Mouse (Mus musculus) thymus, postnatal 25 days (tissue): Measurements from ENCODE around the gene Cfap299.
A peak's percentile ranks its signal among the peaks of the same experiment; 100 is the strongest.
"Not testable (repeated sequence)": the region's sequence is repeated elsewhere in the genome, so short reads cannot be mapped to it uniquely, and the experiment has no call there.

ENCODE experiments used
- DNase-seq: peaks from one replicate; pipeline ENCODE4 v3.0.0; 2022

Cfap299 gene

DNA sequence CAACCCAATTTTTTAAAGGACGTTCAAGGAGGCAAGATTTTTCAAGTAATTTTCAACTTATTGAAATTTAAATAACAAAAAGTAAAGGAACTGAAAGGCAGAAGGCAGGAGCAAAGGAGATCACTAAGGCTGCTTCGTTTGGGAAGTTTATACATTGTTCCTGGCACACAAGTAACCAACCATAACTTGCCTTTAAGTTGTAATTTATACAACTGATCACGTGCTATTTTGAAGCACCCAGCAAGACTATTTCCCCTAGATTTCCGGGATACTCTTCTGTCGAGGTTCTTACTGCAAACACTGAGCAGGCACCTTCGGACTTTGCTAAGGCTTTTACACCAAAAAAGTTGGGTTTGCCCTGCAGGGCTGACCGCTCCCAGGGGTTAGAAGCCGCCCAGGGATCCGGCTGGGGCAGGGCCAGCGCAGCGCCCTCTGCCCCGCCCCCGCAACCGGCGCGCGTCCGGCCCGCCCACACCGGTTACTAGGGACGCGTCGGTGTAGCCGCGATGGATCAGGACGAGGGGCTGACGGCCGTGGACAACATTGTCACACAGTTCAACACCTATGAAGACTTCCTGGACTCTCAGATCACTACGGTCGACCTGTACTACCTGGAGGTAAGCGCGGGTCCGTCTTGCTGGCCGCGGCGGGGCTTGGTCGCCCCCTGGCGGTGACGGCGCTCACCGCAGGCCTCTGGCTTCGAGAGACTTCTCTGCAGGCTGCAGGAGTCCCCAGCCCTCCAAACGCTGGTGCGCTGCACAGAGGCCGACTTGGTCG, at the start of gene Cfap299:
Cfap299 (plus strand) TSS at position 457 of the 777 bp plus-strand sequence.
- DNase-seq, result peak; percentile 63

DNA sequence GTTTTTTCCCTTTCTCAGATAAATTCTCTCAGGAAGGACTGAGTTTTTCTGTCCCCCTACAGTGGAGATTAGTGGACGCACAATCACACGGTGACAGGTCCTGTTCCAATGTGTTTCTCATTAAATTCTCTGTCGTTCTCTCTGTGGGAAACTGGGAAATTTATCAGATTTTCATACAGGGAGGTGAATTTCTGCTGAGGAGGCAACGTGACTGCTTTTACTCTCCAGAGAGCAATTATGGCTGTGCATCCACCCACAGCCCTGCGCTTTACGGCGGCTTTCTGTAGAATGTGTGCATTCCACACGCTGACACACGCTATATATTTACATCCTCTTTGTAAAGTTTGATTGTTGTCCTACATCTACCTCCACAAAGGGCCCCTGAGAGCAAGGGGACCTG, 47.1 kb upstream of the Cfap299 start:
- no peak for DNase-seq

DNA sequence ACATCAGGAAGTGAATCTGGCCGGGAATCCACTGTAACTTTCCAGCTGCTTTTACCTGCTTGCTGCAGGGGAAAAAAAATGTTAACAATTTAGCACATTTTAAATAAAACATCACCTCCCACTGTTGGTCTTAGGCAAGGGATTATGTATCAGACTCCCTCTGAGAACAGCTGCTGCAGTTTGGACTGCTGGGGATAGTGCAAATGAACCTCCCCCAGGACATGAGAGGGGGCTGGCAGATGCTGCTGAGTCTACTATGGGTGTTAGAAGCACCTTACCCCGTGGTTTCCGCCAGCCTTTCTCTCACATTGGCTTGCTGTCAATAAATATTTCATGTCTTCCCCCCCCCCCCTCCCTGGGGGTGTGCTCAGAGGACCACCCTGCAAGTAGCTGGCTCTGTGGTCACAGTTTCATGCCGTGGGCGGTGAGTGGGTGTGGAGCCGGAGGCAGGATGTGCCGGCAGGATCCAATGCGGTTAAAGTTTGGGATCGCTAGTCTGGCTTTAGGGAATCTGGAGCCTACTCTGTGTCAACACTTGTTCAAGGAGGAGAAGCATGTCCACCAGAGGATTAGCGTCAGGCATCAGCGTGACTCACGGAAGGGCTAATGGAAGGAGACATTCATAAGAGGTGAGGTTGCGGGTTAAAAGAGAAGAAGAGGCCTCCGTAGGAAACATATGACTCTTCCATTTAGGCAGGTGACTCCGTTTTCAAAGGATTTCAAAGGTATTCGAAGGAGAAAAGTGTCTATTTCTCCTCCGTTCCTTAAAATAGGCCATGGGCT, 45.2 kb upstream of the Cfap299 start:
- no peak for DNase-seq

DNA sequence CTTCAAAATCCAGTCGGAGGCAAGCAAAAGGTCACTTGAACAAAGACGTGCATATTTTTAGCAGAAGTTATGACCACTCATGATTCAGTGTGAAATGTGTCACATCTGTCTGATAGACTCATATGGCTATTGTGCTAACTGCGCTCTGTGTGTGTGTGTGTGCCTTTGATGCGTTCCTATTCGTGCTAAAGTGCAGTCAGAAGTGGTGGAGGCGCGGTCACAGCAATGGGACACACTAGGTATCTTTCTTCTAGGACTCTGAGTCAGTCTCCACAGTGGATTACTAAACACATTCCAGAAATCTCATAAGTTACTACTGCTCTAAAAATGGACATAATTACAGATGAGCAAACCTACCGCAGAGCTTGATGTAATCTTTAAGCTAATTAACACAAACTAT, 38.5 kb upstream of the Cfap299 start:
- DNase-seq, result no peak

DNA sequence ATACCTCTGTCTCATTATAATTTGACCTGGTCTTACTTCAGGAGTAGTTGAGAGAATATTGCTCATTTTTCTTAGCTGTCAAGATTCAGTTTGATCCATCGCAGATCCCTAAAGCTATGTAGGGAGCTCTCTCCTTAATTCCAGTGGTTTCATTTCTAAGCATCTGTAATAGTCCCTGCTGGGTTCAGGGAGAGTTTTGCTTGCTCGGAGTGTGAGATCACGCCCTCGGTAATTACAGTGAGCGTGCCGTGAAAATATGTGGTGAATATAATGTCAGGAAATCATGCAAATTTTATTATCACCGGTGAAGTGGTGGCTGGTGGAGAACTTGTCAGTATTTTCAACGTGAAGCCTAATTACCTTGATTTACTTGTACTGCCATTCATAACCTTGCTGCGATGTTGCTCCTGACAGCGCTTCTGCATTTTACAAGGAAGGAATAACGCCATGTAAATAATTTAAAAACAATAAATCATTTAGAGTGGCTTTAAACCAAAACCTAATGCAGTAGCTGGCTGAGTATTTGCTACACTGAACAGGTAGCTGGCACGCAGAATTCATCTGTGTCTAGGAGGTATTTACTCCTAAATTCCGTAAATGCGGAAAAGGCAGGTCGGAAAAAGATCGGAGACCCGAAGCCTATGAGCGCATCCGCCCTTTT, 36.6 kb upstream of the Cfap299 start:
- DNase-seq, result no peak

DNA sequence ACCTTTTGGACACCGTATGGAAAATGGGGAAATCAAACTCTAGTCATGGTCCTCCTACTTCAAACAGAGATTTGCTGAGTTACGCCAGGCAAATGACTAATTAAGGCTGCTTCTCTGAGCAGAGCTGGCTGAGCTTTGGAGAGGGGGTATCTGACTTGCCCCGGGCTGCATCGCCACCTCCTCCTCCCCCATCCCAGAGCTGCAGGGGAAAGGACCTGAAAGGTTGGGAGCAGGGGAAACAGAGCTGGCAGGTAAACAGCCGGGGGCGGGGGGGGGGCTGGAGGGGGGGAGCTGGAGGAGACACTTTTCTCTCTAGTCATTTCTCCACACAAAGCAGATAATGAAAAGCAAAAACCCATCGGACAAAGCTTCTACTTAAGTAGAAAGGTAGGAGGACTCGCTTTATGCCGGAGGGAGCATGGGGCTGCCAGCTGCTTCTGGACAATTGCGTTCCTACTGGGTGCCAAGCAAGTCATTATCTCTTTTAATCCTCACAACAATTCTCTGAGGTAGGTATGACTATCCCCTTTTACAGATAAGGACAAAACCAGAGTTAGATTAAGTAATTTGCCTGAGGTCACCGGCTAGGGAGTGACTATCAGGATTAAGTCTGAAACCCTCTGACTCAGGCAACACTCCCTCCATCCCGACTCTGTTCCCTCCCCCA, 35.9 kb upstream of the Cfap299 start:
- DNase-seq, result no peak

DNA sequence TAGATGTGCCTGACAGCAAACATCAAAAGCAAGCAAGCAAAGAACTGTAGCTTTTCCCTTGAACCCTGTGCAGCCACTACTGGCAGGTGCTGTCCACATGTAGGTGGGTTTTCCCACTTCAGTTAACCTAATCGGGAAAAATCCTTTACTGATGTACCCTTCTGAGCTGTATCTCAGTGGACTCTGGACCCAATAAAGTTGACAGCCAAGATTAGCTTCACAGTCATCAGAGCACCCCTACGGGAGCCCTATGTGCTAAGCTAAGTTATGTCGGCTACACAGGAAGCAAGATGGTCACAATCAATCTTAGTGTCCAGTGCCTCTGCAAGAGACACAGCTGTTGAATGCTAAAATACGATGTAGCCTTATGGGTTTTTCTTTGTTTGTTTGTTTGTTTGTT, 29.0 kb upstream of the Cfap299 start:
- DNase-seq, result no peak

DNA sequence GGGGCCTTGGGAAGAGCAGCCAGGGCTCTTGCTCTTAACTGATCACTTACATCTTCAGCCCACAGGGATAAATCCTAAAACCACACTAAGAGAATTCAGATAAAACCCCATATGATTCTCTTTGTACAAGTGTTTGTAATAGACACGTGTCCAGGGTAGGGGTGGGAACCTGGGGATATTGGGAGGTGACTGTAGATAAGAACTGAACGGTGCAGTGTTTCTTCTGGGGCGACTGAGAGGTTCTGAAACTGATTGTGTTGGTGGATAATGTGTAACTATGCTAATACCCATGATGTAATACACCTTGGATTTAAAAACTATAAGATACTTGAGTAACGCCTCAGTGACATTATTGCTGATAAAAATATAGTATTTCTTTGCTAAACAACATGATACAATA, 23.4 kb upstream of the Cfap299 start:
- no peak for DNase-seq

DNA sequence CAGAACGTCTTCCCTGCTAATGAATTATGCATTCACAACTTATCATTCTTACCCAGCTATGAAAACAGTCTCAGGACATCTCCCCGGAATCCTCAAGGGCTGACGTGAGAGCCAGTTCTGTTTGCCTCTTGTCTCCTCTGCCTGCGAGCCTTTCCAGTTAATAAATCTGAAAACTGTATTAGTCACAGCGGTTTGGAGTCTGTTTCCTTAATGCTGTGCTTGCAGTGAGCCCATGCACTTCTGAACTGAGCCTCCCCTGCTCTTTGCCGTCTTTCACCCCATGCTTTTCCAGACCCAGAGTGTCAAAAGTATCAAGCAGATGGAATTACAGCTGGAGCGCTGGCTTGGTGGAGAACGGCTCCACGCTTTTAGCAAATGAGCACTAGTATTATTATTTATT, 22.6 kb upstream of the Cfap299 start:
- no peak for DNase-seq

DNA sequence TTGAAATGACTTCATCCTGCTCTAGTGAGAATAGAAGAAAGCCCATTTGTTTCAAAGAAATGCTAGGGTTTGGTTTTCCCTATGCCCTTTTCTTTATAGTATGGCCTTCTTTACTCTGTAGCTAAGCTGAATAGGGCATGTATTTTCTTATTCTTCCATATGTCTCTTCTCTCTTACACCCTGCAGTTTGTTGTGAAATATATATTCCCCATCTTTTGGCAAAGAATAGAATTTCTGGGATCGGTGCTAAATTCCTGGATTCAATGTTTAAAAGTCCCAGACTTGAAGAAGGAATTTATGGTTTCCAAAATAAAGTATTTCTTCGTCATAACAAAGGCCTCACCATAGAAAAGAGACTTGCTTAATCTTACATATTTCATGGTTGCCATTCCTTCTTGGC, 2.5 kb upstream of the Cfap299 start:
- DNase-seq, result no peak

DNA sequence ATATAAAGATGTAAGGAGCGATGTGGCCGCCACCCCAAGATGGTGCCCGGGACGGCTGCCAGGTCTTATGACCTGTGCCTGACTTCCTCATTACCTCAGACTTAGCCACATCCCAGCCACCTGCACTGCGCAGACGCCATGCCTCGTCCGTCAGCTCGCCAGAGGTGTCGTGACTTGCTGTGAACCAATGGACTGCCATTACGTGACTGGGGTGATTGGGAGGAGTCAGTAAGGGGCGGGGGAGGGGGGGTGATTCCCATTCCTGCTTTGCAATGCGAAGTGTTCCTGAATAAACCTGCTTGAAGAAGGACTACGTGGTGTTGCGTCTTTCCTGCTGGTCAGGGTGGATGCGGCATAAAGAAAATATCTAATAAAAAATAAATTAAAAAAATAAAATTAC, 14.6 kb downstream of the Cfap299 start:
- not testable (repeated sequence) for DNase-seq

DNA sequence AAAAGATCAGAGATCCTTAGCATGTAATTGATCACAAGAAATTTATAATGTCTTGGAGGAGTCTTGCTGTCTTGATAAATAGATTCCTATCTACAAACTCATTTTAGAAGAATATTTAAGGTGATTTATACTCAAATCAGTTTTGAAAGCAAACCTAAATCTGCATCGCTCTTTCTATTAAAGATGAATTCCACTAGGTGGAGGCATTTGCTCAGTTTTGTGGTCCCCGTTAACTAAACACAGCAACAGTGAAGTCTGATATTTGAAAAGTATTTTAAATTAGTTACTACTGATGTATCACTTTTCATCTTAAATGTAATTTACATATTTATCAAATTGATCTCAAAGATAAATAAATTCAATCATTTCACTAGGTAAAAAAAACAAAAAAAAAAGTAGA, 15.5 kb downstream of the Cfap299 start:
- no peak for DNase-seq

DNA sequence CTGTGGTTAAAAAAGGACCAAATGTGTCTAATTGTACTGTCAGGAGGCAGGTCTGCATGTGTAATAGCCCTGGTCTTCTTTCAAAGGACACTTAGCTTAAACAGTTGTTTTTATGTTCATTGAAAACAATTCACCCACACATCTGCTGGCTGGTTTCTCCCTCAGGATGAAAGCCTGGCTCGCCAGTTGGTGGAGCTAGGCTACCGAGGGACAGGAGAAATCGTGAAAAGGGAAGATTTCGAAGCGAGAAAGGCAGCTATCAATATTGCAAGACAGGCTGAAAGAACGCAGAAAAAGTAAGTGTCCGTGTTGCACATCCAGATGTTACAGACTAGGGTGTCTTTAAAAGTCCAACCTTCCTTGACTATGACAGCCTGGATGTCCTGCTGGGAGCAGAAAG, 17.0 kb downstream of the Cfap299 start:
- DNase-seq, result no peak

DNA sequence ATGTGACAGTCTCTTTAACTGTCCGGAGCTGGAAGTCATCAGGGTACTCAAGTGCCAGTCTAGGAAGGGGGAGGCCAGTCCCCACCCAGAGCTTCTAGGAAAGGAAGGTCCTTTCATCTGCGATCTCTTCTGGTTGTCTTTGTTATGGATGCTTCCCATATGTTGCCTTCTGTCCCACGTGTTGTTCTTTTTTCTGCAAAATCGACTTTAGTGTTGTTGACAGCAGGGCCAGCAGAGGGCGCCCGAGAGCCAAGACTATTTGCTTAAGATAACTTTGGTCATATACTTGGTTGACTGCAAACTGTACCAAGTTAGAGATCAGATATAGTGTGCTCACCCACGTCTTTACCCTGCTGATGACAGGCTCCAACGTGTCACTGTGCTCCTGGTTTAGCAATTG, 19.5 kb downstream of the Cfap299 start:
- DNase-seq, result peak; percentile 29

DNA sequence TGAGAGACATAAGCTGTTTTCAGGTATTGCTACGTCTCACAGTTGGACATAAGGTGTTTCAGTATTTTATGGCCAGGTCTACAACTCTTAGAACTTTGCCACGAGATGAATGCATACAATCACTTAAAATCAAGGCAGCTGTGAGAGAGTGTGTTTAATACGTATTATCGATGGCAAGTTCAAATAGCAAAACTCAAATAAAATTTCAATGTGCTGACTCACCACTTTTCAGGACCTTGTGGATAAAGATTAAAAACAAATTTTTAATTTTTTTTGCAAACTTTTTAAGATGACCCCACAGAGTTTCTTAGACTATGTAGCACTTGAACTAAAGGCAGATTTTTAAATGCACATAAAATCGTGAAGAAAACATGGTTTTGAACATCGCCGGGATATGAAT, 30.8 kb downstream of the Cfap299 start:
- no peak for DNase-seq

DNA sequence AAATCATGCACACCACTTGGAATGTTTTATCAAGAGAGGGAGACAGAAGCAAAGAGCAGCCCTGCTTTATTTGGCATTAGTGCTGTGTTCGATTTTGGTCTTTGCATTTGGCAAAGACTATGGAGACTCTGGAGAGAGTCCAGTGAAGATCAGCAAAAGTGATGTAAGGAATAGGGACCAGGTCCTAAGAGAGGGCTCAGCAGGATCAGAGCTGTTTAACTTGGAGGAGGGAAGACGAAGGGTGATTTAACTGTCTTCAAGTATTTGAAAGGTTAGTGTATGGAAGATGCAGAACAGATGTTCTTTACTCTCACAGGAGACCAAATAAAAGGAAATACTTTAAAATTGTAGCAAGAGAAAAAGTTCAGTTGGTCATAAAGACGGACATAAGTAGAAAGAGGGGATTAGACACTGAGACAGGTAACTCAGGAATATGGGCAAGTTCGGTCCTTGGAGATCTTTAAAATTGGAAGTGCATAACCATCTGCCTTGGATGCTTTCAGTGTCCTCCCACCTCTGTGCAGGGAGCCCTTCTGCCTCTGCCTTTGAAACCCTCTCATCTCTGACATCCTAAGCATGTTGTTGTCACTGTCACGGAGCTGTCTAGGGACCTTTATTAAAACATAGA, 31.8 kb downstream of the Cfap299 start:
- DNase-seq, result no peak

DNA sequence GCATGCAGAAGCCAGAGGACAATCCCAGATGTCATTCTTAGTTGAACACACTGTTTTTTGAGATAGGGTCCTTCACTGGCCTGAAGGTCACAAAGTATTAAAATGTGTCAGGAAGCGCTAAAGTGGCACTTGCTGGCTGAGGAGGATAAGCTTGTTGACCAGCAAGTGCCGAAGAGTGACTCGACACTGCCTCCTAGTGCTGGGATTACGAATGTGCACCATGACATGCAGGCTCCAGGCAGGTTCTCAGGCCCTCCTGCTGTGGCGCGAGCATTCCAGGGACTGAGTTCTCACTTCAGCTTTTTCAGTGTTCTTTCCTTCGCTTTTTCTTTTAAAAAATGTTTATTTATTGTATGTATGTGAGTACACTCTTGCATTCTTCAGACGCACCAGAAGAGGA, 34.3 kb downstream of the Cfap299 start:
- DNase-seq, result peak; percentile 2

DNA sequence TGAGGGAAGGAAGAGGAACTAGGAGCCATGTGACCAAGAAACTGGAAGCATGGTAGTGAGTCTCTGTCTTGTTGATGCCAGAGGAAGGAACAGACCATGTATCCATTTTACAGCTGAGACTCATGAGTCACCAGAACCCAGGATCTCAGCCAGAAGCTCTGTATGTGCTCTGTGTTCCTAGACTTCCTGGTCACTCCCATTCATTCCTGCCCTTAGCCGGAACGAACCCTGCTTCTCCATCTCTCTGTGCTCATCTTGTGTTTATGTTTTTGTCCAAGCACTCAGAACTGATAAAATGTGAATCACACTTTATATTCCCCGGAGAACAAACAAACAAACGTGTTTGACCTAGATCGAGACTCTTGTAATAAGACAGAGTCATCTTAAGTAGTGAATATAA, 36.2 kb downstream of the Cfap299 start:
- DNase-seq, result no peak

DNA sequence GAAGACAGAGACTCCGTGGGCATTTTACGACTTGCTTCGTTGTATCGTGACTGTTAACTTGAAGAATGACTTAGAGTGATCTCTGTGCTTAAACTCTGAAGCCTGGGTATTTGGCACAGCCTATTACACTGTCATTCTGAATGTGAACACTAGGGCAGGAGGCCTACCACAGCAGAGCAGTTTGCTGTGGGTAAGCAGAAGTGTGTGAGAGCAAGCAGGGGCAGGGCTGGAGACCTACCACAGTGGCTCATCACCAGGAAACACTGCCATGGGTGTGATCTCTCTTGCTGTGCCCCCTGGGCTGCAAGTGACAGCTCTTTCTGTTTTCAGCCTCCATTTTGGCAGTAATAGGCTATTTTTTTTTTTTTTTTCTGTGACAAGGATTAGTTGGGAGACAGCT, 39.7 kb downstream of the Cfap299 start:
- no peak for DNase-seq

DNA sequence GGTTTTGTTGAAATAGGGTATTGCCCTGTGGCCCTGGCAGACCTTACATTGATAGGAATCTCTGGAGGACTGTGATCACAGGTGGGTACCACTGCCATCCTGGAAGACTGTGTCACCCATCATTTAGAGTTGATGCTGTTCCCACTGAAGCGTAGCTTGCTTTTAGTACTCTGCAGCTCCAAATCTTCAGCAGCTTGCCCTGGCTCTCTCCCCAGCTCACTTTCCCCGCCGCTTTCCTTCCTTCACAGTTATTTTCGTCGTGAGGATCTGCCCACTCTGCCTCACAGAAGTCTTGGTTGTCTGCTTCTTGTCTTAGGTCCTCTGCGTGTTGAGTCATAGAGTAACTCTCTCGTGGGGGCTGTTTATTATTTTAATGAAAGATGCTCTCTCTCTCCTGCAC, 40.3 kb downstream of the Cfap299 start:
- DNase-seq, result no peak

DNA sequence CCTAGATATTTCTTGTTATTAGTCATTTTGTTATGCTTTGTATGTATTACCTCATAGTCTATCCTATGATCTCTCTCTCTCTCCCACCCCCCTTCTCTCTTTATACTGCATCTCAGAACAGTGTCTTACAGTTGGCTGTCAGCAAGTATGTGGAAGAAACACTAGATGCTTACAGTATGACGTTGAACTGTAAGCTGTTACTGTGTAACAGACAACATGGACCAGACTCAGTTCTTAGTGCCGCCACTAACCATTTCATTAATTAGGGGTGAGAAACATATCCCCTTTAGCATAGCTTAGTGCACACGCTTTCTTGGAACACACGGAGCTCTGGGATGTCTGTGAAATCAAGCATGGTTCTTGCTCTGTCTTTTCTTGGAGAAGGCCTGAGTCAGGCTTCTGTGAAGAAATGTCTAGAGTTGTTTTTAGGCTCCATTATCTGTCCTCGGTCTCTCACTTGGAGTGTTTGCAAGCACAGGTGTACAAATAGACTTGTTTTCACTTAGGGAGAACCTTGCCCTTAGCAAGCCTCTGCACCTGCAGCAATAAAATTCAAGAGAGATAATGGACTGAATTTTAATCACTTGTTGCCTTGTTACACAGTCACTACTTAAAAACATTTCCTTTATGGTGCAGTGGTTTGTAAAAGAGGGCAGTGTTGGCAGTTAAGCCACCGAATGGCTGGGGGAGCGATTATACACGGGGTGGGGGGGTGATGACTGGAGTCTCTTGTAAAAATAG, 47.1 kb downstream of the Cfap299 start:
- no peak for DNase-seq

DNA sequence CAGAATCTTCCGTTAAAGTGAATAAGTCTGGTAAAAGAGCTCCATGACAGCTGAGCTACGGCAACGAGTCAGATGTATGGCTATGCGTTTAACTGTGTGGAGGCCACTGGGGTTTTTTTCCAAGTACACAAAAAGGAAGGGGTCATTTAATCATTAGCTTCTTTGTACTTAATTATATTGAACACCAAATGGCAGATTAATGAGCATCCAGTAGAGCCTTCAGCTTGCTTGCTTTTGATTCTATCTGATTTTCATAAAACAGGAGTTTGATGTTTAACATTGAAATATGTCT, 47.6 kb downstream of the Cfap299 start:
- no peak for DNase-seq
